Mouse (Mus musculus): ENCODE data around the gene Rnaseh1.

Gene Rnaseh1

GRCm38 (mm10) chr12:28649141-28650110, at the start of gene Rnaseh1:
Rnaseh1 (plus strand) TSS chr12:28649602.
- peak; percentile 91 for DNase-seq

- DNase-seq = no peak
These were observed 47.1 kb upstream of the Rnaseh1 start for GRCm38 (mm10) chr12:28602259-28602658.

- DNase-seq = no peak
These were observed 45.9 kb upstream of the Rnaseh1 start for GRCm38 (mm10) chr12:28603494-28603893.

GRCm38 (mm10) chr12:28607546-28608305, 41.7 kb upstream of the Rnaseh1 start:
- no peak for DNase-seq

DNA sequence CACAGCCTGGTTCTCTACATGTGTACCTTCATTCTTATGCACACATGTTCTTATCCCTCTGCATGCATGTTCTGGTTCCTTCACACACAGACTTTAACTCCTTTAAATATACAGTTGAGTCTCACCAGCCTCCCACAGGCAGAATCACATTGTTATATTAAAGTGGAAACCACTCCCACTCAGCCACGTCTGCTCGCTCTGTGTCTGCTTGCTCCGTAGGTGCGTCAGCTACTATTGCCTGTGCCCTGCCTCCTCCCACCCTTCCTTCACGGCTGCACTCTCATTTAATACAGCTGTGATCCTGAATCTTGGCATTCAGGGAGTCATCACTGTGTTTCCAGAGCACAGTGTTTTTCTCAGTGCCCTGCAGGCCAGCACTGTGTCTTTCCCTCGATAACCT, 37.0 kb upstream of the Rnaseh1 start:
- DNase-seq = no peak

DNA sequence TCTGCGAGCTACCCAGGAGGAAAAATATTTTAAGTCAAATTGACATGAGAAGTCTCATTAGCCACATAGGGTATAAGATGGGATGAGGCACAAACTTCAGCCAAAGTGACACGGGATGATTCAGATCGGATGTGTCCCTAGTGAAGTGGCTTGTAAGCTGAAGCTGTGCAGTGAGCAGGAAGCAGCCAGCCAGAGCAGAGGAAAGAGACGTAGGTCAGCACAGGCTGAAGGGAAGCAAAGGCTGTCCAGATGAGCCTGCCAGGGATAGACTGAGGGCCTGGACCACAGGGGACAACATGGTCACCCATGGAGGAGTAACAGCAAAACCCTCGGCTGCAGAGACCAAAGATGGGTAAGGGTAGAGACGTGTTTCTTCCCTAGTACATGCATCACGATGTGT, 35.0 kb upstream of the Rnaseh1 start:
- no peak for DNase-seq

DNA sequence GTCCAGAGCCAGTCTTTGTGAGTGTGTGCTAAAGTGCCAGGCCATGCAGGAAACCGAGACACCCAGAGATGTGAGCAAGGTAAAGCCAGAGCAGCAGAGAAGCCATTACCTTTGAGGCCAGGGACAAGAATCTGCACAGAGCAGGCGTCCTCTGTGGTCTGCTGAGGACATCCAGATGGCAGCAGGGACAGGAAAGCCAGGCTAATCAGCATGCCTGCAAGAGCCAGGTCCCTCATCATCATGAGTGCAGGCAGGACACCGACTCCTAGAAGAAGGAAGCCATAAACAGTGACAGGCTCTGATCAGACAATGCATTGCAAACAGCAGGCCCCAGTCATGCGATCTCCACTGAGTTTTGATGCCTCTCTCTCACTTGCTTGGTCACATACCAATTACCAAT, 32.1 kb upstream of the Rnaseh1 start:
- no peak for DNase-seq

DNA sequence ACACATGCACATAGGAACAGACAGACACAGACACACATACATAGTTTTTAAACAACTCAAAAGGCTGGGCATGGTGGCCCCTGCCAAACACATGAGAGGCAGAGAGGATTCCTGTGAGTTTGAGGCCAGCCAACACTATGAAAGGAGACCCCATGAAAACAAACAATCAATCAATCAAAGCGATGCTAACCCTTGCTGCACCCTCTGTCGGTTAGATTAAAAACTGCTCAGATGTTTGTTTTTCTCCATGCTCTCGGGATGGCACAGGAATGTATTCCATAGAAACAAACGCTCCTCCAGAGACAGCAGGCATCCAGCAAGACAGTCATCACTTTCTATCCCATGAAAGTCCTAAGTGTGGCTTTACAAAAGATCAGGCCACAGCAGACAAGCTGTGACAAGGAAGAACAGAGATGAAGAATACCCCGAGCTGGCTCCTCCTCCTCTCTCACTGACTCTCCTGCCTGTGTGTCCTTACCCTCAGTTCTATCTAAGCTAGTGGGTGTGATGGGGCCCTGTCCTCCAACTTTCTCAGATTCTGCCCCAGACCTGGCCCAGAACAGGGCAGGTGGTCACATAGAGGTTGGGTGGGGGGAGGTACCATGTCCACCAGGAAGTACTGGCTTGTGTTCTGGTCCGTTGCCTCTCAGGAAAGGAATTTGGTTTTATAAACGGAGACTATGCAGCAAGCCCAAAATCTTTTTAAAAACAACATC, 27.8 kb upstream of the Rnaseh1 start:
- no peak for DNase-seq

GRCm38 (mm10) chr12:28622167-28622532, 27.3 kb upstream of the Rnaseh1 start:
- DNase-seq = no peak

DNA sequence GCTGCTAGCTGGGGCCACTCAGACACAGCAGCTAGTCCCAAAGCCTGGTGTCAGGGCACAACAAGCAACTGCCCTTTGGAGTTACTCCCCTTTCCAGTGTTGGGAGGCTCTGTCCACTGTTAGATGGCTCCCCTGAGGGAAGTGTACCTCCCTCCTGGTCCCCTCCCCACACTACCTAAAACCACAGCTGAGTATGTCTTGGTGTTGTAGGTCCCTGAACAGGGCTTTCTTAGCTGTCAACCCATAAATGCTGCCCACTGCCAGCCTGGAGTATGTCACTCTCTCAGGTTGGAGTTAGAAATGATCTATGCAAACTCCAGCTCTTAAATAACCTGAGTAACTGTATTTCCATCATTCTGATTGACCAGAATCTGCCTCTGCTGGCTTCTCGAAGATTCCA, 26.8 kb upstream of the Rnaseh1 start:
- no peak for DNase-seq

GRCm38 (mm10) chr12:28623195-28623594, 26.2 kb upstream of the Rnaseh1 start, which contains the start of gene Colec11:
Colec11 (minus strand) TSS chr12:28623377.
- DNase-seq = no peak

DNA sequence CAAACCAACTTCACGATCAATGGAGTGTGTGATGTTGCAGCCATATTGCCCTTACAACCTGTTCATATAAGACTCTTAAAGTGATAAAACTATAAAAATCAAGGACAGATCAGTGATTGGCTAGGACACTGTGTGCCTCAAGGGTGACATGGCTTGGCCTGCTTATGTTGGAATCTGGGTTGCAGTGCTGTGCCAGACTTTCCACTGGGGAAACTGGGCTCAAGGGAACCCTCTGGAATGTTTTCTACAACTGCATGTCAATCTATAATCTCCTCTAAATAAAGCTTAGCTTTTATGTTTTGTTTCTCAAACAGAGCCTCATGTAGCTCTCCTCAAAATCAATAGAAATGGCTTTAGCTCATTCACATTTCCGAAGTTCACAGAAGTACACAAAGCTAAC, 25.2 kb upstream of the Rnaseh1 start:
- DNase-seq = no peak

GRCm38 (mm10) chr12:28625407-28625806, 24.0 kb upstream of the Rnaseh1 start:
- DNase-seq = no peak

DNA sequence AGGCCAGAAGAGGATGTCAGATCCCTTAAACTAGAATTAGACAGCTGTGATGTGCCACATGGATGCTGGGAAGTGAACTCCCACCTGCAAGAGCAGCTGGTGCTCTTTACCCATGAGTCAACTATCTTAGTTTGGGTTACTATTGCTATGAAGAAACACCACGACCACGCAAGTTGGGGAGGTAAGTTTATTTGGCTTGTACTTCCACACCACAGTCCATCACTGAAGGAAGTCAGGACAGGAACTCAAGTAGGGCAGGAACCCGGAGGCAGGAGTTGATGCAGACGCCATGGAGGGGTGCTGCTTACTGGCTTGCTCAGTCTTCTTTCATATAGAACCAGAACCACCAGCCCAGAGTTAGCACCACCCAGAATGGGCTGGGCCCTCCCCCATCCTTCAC, 22.3 kb upstream of the Rnaseh1 start:
- DNase-seq = no peak

- DNase-seq = no peak
These were observed 21.0 kb upstream of the Rnaseh1 start for GRCm38 (mm10) chr12:28628436-28628835.

DNA sequence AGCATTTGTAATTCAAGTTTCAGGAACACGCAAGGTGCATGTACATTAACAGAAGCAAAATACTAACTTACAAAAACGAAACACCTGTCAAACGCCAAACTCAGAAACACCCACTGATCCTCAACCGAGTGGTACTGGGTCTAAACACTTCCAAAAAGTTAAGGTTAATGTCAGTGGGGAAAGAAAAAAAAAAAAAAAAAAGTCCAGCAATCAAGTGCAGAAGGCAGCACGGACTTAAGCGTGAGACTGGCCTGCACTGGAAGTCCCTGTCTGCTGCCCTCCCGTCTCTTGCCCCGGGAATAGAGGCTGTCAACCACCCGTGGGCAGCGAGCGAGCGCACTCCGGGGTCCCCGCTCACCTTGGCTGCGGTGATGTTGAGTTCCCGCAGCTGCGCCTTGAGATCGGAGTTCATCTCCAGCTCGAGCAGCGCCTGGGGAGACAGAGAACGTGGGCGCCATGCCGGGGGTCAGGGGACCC, 14.3 kb upstream of the Rnaseh1 start:
- no peak for DNase-seq

DNA sequence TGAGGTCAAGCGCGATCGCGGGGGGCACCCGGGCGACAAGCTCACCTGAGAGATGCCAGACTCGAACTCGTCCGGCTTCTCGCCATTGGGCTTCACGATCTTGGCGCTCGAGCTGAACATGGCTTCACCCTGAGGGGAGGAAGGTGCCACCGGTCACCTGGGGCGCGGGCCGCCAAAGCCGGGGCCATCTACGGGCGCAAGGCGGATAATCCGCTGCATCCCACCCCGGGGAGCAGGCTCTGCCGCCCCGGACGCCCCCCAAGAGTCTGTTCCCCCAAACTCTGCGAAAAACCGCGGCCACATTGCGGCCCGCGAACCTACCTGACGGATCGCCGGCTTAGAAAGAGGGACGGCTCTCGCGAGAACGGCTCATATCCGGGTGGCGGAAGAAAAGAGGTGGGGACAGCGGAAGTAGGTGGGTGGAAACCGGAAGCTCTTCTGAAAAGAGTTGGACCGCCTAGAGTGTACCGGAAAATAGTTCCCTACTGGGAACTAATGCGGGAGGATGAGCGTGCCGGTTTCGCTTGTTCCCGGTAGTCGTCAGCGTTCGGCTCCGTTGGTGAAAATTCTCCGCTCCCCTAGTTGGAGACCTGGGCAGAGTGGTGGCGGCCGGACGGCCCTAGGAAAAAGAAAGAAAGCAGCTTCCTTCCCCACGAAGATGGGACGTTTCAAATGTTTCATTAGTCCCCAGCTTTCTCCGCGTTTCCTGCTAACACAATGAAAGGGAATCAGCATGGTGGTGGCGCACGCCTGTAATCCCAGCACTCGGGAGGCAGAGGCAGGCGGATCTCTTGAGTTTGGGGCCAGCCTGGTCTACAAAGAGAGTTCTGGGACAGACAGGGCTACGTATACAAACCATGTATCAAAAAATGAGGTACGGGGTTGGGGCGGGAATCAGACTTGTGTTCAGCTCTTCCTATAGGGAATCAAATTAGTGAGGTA, 13.6 kb upstream of the Rnaseh1 start, which contains the start of gene Rps7:
TSS of gene Rps7 (minus strand) at position 419 of the 942 bp plus-strand sequence.
- peak; percentile 94 for DNase-seq

DNA sequence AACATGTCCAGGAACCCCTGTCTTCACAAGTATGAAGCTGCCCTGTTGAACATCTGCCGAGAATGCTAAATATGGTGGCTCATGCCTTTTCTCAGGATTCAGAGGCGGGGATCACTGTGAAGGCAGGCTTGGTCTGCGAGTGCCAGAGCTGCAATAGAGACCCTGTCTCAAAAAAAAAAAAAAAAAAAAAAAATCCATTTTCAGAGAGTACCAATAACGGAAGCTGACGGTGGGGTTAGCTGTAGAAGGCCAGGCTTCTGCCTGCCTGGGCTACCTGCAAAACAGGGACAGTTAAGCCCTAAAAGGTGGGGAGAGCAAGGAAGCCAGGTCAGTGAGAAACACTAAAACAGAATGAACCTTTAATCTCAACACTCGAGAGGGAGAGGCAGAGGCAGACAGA, 12.9 kb upstream of the Rnaseh1 start:
- DNase-seq = no peak

- DNase-seq = no peak
These were observed 10.6 kb upstream of the Rnaseh1 start for GRCm38 (mm10) chr12:28638778-28639177.

DNA sequence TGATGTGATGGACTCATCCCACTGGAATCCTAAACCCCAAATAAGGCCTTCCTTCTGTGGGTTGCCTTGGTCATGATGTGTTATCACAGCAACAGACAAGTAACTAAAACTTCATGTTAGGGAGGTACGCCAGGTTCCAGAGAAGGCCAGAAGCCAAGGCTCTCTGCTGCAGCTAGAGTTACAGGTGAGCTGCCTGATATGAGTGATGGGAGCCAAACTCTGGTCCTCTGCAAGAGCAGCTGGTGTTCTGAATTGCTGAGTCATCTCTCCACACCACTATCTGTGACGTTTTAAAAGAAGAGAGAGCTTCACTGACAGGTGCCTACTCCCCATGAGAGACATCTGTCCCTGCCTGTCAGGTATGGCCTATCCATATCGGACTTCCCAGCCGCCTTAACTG, 13.2 kb downstream of the Rnaseh1 start:
- DNase-seq = no peak

- no peak for DNase-seq
These were observed 17.3 kb downstream of the Rnaseh1 start for GRCm38 (mm10) chr12:28666734-28667133.

GRCm38 (mm10) chr12:28667287-28667686, 17.9 kb downstream of the Rnaseh1 start:
- peak; percentile 10 for DNase-seq
